Mouse (Mus musculus): Measurements from ENCODE around the gene Smpd1. TPM values are rescaled to one million over a fixed set of nuclear protein-coding genes. Genes with fewer than 3 reads are reported as not detected.

Smpd1 gene
- total RNA-seq, 2 experiments from 2014 or later = 128 to 133 TPM

- intact Hi-C loops (cut with DNase I) = no loop called here
- no peak for DNase-seq
Observed at GRCm38 (mm10) chr7:105590097-105590496, 35.9 kb downstream of the Smpd1 start.

DNA sequence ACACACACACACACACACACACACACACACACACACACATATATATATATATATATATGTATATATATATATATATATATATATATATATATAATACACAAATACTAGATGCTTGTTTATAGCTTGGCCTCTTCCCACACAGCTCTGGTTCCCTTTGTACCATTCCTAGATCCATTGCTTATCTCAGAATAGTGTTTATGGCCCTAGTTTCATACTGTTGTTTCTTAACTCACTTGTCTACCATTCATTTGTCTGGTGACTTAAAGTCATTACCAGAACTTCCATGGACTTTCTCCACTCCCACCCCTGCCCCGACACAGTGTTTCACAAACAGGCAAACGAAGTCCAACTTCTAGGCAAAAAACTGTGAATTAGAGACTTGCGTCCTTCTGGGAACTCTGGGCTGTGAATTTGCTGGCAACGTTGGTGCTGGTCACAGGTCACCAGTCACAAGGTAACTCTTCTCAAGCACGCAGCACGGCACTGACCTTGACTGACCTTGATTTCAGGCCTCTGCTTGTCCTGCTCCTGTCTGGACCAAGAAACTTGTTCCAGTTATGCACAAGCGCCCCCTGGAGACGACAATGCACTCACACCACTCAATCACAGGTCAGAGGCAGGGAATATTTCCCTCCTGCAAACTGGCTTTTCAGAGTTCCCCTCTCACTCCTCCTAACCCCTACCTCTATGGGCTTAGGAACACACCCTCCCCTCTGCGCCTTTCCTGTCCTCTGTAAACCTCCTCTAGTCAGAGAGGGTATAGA, 48.9 kb downstream of the Smpd1 start:
- DNase-seq = peak; percentile 71 to 80
- intact Hi-C loops (cut with DNase I) = loop anchor here (5.0 kb wide), 1 partner anchor 51 kb away; the partner anchor contains the start of gene Smpd1

Other genes starting within 250 kb of the Smpd1 start
- gene Olfr689, start 243.2 kb upstream of the Smpd1 start, total RNA-seq (2021) = not detected
- gene Olfr690, start 220.3 kb upstream of the Smpd1 start, total RNA-seq (2021) = not detected
- not detected for gene Olfr691, start 212.1 kb upstream of the Smpd1 start, total RNA-seq (2021)
- not detected for gene Olfr692, start 186.1 kb upstream of the Smpd1 start, total RNA-seq (2021)
- gene Gm5901, start 179.3 kb upstream of the Smpd1 start, total RNA-seq (2021) = not detected
- gene Fam160a2, start 154.3 kb upstream of the Smpd1 start, total RNA-seq (2021) = 10 to 100 TPM; 19.5 to 25.2 TPM
- gene Cnga4, start 149.8 kb upstream of the Smpd1 start, total RNA-seq (2021) = under 1 TPM in 1 of 2 experiments, not detected in 1; 0.10 TPM
- gene Cckbr, start 128.6 kb upstream of the Smpd1 start, total RNA-seq (2021) = not detected
- gene Cavin3, start 72.1 kb upstream of the Smpd1 start, total RNA-seq (2021) = 10 to 100 TPM; 31.4 to 35.5 TPM
- gene Apbb1, start 27.3 kb downstream of the Smpd1 start, total RNA-seq (2021) = 10 to 100 TPM; 80.5 to 86.5 TPM
- gene Hpx, start 45.8 kb downstream of the Smpd1 start, total RNA-seq (2021) = under 1 TPM in 1 of 2 experiments, not detected in 1; 0.48 TPM
- 10 to 100 TPM; 29.7 to 34.0 TPM for gene Trim3, start 79.2 kb downstream of the Smpd1 start, total RNA-seq (2021)
- 10 to 100 TPM; 83.7 to 94.3 TPM for gene Timm10b, start 85.7 kb downstream of the Smpd1 start, total RNA-seq (2021)
- 10 to 100 TPM; 22.0 to 22.9 TPM for gene Arfip2, start 86.1 kb downstream of the Smpd1 start, total RNA-seq (2021)
- gene Gm45799, start 86.2 kb downstream of the Smpd1 start, total RNA-seq (2021) = 1 to 10 TPM; 1.9 to 4.8 TPM
- under 1 TPM; 0.67 to 0.76 TPM for gene Dnhd1, start 96.5 kb downstream of the Smpd1 start, total RNA-seq (2021)
- gene Ilk, start 182.2 kb downstream of the Smpd1 start, total RNA-seq (2021) = 100 to 1,000 TPM; 115 to 123 TPM
- gene Rrp8, start 183.0 kb downstream of the Smpd1 start, total RNA-seq (2021) = 10 to 100 TPM; 10.8 to 11.2 TPM
- 10 to 100 TPM; 81.0 to 88.8 TPM for gene Taf10, start 190.0 kb downstream of the Smpd1 start, total RNA-seq (2021)
- 10 to 100 TPM; 41.6 to 42.5 TPM for gene Tpp1, start 197.9 kb downstream of the Smpd1 start, total RNA-seq (2021)
- gene Dchs1, start 233.3 kb downstream of the Smpd1 start, total RNA-seq (2021) = 10 to 100 TPM; 18.0 to 21.1 TPM